Mouse (Mus musculus): Measurements from ENCODE around the gene Zfp689.
"Not testable (repeated sequence)": the region's sequence is repeated elsewhere in the genome, so short reads cannot be mapped to it uniquely, and the experiment has no call there.

The Zfp689 gene

DNA sequence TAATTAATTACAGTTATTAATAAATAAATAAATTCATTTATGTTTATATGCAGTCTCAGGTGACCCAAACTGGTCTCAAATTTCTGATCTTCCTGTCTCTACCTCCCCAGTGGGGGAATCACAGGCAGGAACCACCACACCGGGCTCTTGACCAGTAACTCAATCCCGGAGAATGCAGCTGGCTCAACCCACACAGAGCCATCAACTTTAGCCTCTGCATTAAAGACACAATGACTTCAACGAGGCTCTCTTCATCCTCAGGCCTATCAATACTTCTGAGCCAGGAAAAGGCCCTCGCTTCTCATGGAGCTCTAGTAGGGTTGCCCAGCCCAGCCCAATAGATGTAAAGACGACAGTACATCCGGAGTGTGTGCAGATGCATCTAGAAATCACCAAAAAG is 44.9 kb downstream of the Zfp689 start:
- DNase-seq (ENCODE audit: low spot score in 2 of 2) = not testable (repeated sequence)

DNA sequence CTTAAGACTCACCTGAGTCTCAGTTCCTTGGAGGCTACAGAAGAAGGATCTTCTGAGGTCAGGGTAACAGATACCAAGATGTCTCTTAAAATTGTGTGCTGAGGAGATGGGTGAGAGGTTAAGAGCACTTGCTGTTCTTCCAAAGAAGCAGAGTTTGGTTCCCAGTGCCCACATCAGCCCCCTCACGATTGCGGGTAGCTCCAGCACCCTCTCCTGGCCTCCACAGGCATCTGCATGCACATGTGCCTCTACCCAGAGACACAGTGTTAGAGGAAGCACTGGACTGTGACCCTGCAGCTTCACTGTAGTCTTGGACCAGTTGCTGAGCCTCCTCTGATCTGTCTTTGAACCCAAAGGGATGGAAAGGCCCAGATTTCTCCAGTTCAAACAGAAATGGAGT is 46.0 kb downstream of the Zfp689 start:
- DNase-seq (ENCODE audit: low spot score in 2 of 2) = no peak

GRCm38 (mm10) chr7:127400355-127400754 is 48.6 kb downstream of the Zfp689 start:
- no peak for DNase-seq (ENCODE audit: low spot score in 2 of 2)

DNA sequence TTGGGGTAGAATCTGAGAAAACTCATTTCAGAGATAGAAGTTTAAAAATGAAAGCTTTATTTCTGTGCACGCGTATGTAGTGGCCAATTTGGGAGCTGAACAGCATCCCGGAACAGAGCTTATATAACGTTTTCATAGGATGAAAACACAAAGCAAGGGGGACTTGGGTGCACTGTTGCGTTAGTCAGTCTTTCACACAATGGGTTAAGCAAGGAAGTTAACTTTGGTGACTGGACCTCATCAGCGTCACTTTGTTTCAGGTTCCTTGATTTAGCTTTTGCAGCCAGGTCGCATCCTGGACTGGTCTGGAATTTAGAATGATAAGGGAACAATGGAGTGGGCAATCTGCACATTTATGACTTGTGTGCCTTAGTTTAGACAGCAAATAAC is 55.0 kb downstream of the Zfp689 start:
- no peak for DNase-seq (ENCODE audit: low spot score in 2 of 2)

- DNase-seq (ENCODE audit: low spot score in 2 of 2) = peak; percentile 93 to 95
Measured at GRCm38 (mm10) chr7:127393157-127393943, 55.6 kb downstream of the Zfp689 start, which contains the start of gene E430018J23Rik. Gene E430018J23Rik, minus strand, starts transcription at chr7:127393629.

DNA sequence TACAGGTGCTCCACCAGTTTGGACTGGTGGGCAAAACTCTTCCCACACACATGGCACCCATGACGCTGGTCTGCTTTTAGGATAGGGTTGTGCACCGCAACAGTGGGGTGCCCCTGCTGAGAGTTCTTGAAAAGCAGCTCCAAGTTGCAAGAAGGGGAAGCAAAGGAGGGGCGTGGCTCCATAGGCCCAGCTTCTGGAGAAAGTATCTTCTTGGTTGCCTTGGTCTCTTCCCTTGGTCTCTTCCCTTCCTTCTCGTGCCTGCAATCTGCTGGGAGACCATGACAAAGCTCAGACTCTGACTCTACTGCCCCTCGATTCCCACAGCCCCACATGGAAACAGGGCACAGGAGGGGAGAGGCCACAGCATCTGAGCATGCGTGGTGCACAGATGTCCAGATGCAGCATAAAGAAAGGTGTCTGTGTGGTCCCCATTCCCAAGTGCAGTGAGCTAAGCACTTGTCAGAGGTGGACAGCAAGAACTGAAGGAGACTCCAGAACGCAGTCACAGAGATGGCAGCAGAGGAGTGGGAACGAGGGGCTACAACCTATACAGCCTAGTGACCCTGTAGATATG is 56.6 kb downstream of the Zfp689 start:
- no peak for DNase-seq (ENCODE audit: low spot score in 2 of 2)
